Mouse (Mus musculus) right cerebral cortex, postnatal 4 days (tissue): Measurements from ENCODE around the gene Ripor1.

Source experiments
- DNase-seq: peaks from one replicate; pipeline ENCODE4 v3.0.0-alpha.2; 2022

The Ripor1 gene

DNA sequence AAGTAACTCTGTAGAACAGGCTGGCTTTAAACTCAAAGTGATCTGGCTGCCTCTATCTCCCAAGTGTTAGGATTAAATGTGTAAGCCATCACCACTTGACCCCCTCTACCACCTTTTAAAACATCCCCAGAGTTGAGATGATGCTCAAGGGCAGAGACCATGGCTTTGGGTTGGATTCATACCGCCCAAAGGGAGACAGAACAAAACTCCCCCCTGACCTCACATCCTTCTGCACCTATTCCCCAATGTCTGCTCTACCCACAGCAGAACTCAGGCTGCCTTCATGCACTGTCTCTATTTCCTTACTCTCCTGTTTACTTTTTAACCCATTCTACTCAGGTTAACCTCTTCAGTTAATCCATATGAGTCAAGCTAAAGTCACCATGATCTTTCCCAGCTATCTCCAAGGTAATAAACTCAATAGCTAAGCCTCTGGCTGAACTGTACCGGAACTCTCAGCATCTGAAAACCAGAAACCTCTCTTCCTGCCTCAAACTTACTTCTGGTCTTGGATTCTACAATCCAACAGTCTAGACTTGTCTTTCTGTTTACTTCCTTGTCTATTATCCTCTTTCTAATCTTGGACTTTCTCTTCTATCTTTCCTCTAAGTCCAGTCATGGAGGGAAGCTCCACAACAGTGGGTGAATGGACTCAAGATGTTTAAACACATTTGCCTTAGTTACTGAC is 29.9 kb downstream of the Ripor1 start:
- no peak for DNase-seq

DNA sequence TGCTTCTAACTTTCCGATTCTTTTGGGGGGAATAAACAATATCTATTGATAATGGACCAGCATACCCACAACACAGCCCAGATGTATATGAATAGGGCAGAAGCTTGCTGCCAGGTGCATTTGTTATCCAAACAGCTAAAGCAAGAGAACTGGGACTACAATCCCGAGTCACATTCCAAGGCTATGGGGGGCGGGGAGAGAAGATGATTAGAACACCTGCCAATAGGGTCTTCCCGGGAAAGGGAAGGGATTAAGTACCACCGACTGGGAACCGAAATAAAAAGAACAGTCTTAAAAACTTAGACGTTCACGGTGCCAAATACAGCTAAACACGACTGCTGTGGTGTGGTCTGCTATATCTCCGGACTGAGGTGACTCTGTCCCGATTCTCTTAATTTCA is 30.4 kb downstream of the Ripor1 start:
- DNase-seq, result no peak

DNA sequence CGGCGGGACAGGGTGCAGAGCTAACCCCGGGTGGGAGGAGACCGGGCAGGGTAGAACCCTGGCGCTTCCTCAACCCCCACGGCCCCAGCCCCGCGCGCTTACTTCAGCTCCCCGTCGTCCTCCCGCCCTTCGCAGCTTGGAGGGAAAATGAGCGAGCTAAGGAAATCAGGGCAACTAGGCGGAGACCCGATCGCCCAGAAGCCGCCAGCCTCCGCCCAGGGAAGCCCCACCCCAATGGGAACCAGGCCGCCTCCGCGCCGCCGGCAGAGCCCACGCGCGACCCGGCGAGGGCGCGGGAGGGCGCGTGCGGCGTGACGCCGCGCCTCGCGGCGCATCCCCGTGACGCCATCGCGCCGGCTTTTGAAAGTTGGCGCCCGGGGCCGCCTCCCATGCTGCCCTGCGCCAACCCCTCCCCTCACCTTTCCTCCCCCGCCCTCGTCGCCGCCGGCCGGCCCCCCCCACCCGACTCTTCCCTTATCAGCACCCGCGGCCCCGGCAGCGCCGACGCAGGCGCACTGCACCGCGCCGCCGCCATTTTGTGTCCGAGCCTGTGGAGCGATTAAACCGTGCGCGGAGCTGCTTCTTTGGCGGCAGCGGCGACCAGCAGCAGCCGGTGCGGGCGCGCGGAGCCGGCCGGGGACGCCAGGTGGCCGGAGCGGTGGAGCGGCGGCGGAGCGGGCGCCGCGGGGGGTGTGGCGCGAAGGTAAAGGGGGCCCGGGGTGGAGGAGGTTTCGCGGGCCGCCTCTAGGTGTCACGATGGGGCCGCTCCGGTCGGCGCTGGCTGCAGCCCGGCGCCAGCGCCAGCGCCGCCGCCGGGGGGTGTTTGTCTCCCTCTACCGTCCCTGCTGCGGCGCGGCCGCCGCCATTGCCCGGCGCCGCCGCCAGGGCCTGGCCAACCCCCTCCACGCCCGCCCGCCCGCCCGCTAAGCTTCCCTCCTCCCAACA is 31.2 kb downstream of the Ripor1 start, which contains the start of gene Ctcf:
Ctcf (plus strand) TSS at position 551 of the 945 bp plus-strand sequence.
- peak; percentile 96 for DNase-seq

DNA sequence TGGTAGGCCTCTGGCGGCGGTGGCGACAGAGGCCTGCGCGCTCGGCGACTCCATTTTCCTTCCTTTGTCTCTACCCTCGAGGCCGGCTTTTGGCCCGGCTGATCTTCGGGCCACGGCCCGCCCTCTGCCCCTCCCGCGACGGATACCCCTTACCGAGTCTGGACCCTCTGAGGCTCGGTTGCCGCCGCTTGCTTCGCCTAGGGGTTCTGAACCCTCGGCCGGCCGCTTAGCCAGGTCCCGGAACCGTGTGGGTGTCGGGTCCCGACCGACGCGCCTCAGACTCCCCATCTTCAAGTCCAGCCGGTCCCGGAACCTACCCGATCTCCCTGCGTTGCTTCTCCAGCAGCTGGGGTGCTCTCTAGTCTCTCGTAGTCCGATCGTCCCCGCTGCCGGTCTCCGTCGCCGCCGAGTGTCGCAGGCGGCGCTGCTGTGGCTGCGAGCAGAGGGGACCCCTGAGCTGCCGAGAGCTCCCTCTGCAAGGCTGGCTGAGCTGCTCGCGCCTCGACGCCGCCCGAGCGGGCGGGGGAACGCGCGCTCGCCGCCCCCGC is 32.0 kb downstream of the Ripor1 start, which contains the start of gene Agrp:
Agrp (minus strand) TSS at position 431 of the 548 bp plus-strand sequence.
- peak; percentile 67 for DNase-seq

DNA sequence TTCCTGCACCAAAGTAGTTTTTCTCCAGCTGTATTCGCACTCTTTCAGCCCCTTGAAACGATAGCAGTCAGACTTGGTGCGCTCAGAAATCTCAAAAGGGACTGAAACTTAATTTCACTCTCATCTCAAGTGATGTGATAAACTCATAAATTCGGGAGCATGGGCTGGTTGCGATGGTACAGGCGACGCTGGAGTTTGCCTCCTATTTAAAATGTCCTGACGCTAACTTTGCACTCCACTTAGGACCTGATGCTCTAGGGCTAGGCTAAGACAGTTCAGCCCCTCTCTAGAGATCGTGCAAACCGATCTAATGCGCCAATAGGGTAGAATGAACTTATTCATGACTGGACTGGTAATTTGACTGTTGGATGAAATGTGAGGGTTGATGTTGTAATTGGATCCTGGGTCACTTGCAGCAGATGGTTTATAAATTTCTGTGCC is 32.6 kb downstream of the Ripor1 start:
- no peak for DNase-seq

DNA sequence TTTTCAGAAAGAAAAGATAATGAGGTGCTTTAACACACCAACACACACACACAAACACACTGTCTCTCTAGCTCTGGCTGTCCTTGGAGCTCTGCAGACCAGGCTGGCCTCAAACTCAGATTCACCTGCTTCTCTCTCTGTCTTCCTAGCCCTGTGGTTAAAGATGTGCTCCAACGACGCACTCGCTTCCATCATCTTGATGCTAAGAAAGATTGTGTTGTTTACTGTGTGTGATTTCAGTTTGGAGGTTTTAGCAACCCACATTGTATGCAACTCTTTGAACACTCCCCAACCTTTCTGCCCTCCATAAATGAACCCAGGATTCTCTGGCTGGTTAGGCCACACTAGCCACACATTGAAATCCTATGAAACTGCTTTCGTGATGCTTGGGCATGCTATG is 33.5 kb downstream of the Ripor1 start:
- DNase-seq, result no peak

DNA sequence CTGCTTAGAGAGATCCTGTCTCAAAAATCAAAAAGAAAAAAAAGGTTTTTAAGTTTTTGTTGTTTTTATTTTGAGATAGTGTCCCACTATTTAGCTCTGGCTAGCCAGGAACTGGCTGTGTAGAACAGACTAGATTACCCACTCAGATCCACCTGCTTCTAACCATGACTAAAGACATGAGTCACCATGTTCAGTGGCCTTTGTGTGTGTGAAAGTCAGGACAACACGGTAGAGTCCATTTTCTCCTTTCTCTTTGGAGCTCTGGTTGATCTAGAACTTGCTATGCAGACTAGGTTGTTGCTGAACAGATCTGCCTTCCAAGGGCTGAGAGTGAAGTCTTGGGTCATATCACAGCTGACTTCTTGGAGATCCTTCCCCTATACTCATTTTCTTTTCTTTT is 34.8 kb downstream of the Ripor1 start:
- no peak for DNase-seq

DNA sequence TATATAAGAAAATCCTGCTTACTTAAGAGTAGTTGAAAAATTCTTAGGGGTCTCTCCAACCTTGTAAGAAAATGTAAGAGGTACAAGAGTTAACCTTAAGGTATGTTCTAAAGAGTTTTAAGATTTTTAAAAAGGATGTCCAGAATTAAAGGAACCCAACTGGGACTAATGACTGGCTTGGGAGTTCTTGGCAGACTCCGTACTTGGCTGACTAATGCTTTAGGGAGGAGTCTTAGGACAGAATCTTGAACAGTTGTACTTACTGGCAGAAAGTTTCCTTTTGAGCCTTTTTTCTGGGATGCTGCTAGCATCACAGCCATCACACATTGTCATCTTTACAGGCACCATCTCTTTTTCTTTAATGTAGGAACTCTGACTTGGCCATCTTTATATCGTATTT is 35.5 kb downstream of the Ripor1 start:
- no peak for DNase-seq

DNA sequence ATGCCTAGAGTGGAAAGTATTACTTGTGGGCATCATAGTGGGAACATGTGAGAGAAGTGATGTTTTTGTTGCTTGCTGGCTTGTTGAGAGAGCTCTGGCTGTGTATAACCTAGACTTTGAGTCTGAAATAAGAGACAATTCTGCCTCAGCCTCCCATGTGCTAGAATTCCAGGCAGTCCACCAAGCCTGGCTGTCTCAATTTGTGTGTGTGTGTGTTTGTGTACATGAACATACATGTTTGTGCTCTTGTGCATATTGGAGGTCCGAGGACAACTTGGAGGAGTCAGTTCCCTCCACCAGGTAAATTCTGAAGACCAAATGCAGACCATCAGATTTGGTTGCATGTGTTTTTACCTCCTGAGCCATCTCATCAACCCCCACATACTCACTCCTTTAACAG is 40.1 kb downstream of the Ripor1 start:
- DNase-seq, result no peak

DNA sequence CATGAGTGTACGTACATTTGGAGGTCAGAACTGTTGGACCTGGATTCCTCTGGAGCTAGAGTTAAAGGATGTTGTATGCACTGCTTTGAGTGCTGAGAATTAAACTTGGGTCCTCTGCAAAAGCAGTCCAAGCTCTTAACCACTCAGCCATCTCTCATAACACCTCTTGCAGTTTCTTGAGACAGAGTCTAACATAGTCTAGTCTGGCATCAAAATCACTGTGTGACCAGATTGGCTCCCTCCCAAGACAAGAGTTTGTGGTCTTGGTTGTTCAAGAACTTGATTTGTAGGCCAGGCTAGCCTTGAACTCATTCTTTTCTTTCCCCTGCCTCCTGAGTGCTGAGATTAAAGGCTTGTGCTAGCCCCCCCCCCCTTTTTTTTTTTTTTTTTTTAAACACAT is 43.9 kb downstream of the Ripor1 start:
- DNase-seq, result no peak

DNA sequence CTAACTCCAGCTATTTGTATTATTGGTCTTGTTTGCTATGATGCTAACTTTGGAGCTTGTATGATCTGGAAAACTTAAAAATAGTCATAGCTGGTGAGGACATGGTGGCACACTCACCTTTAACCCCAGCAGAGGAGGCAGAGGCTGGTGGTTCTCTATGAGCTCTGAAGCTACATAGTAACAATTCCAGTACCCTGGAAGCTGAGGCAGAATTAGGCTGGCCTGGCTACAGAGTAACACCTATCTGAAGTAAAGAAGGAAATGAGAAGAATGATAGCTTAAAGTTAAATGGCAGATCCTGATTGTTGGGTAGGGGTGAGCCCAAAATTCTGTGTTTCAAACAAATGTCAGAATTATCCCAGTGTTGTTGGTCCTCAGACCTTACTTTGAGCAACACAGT is 52.6 kb downstream of the Ripor1 start:
- DNase-seq, result no peak

DNA sequence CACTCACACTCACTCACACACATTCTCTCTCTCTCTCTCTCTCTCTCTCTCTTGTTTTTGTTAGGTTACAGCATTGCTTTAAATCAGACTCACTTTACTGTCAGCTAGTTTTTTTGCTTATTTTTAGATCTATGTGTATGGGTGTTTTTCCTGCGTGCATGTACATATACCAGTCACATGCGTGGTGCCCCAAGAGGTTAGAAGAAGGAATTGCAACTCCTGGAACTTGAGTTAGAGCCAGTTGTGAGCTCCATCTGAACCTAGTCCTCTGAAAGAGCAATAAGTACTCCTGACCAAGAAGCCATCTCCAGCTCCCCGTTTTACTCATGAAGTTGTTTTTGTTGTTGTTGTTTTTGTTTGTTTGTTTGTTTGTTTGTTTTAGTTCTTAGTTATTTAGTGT is 56.1 kb downstream of the Ripor1 start:
- no peak for DNase-seq
